Mouse (Mus musculus) cerebellum, adult 2 months (tissue): ENCODE results near the gene Plekhm3.

Experiments used
- CTCF ChIP-seq: fragments of 200-500 bp; IDR thresholded peaks from 2 replicates; pipeline ENCODE4 v1.5.1; 2011; ENCODE audit warnings: low read depth, mild to moderate bottlenecking, control low read depth, low read length, moderate library complexity, borderline replicate concordance; ENCODE audit not compliant: insufficient read depth
- POLR2A ChIP-seq: fragments of 200-500 bp; IDR thresholded peaks from 2 replicates; pipeline ENCODE4 v1.6.1; 2011; ENCODE audit warnings: low read length, control low read depth, borderline replicate concordance; ENCODE audit not compliant: insufficient read depth

DNA sequence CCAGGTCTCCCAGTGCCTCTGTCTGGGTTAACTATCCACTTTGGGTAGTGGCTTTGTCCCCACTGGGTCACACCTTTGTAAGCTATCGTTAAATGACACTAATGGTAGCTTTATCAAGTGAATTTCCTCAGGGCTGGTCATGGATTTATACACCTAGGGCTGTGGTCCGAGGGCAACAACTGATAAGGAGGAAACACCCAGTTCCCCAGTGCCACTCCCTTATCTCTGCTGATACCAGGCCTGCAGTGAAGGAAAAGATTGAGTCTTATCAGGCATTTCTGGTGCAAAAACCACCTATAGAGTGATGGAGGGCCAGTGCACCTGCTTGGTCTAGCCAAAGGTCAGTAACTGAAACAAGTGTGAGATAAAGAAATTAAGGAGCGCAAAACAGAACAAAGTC lies 159.0 kb downstream of the Plekhm3 start:
- TF ChIP-seq CTCF (no peak), POLR2A (no peak)
